ENCODE assay signal across 8 mouse cellular contexts in the genomic region with DNA sequence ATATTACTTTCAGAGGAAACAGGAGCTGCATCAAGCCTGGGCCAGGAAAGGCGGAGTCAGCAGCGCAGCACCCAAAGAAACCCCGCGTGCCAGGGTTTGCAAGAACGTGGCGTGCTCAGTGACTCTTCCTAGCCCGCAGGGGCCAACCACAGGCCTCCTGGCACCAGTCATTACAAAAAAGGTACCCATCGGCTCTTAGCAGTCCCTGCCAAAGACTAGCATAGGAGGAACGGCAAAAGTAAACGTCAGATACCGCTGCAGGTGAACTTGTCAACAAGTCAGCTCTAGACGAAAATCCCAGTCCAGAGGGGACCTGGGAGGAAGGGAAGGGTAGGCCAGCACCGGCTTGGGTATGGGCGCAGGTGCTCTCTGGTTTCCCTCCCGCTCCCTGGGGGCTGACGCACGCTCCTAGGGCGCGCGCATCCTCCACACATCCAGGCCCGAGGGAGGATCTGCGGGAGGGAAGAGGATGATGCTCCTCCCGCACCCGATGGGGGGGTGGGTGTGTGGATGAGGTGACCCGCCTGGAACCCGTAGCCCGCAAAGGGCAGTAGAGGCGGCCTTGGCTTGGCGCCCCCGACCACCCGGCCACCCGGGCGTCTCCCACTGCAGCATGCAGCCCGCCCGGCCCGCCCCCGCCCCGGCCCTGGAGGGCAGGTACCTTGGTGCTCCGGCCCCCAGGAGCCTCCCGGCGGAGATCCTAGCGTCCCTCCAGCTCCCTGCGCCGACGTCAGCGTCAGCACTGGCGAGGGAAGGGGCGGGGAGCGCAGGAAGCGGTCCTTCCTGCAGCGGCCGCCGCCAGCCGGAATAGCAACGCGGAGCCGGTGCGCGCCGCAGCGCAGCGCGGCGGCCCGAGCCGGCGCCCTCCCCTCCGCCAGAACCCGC. TPM values are rescaled to one million over a fixed set of nuclear protein-coding genes. Genes with fewer than 3 reads are reported as not detected.
DNase-seq lines count a peak whose midpoint lies in the region; ATAC-seq and TF ChIP-seq lines count a peak whose summit lies in the region.

No protein-coding gene starts in this region.

- ATAC-seq in forebrain, postnatal 0 days = peak; percentile 94
- ATAC-seq in liver, postnatal 0 days = peak; percentile 86
- peak; percentile 95 for ATAC-seq in neural tube, embryonic 15.5 days (ENCODE audit: low FRiP score)

- no peak for TF ChIP-seq CTCF in forebrain, postnatal 0 days (IDR thresholded peaks at IDR 0.05; ENCODE audit: low read depth)
- no peak for TF ChIP-seq CTCF in layer of hippocampus, adult 2 months (conservative IDR thresholded peaks at IDR 0.05)
- TF ChIP-seq CTCF in liver, postnatal 0 days (IDR thresholded peaks at IDR 0.05; ENCODE audit: low read depth) = no peak

- H3K36me3 ChIP-seq in forebrain, postnatal 0 days (ENCODE audit: insufficient read depth) = peaks cover 6% of the 10 kb centered on the region; the same call in 1 of the 2 replicates
- no peaks in the 10 kb centered on the region for H3K36me3 ChIP-seq in liver, postnatal 0 days (replicated peaks; ENCODE audit: insufficient read depth, low read length)
- no peaks in the 10 kb centered on the region for H3K36me3 ChIP-seq in neural tube, embryonic 15.5 days

- peak overlapping the region; percentile 90 for H3K4me2 ChIP-seq in forebrain, postnatal 0 days (ENCODE audit: low read depth)
- peak overlapping the region; percentile 91 for H3K4me2 ChIP-seq in liver, postnatal 0 days (ENCODE audit: low read depth, low read length)
- H3K4me2 ChIP-seq in neural tube, embryonic 15.5 days = peak overlapping the region; percentile 93

- WGBS in forebrain, postnatal 0 days = 2% methylated on average over 69 of the region's 69 CpGs
- under 1% methylated on average over 39 of the region's 69 CpGs for WGBS in liver, postnatal 0 days (ENCODE audit: insufficient replicate concordance)
- WGBS in neural tube, embryonic 15.5 days = under 1% methylated on average over 57 of the region's 69 CpGs

- peak overlapping the region; percentile 90 for H3K9ac ChIP-seq in forebrain, postnatal 0 days
- H3K9ac ChIP-seq in liver, postnatal 0 days (replicated peaks) = peak overlapping the region; percentile 57
- peak overlapping the region; percentile 78 for H3K9ac ChIP-seq in neural tube, embryonic 15.5 days (replicated peaks)

- DNase-seq in Muller cell, postnatal 12 days (ENCODE audit: inconsistent ontology term) = peak; percentile 58
- peak; percentile 79 for DNase-seq in cerebellum, adult 11-12 months
- DNase-seq in forebrain, postnatal 0 days = peak; percentile 82
- DNase-seq in heart, postnatal 4 days = peak; percentile 69
- DNase-seq in layer of hippocampus, adult 2 months (ENCODE audit: low spot score in 2 of 2) = peak; percentile 72 to 74
- DNase-seq in liver, postnatal 0 days = peak; percentile 61
- peak; percentile 64 for DNase-seq in yolk sac, embryonic 10.5 days (ENCODE audit: low spot score)

- no peaks in the 10 kb centered on the region for H3K27me3 ChIP-seq in forebrain, postnatal 0 days (ENCODE audit: insufficient read depth, low read length)
- H3K27me3 ChIP-seq in liver, postnatal 0 days (ENCODE audit: insufficient read depth, low read length) = peaks cover 6% of the 10 kb centered on the region; the same call in 1 of the 2 replicates
- H3K27me3 ChIP-seq in neural tube, embryonic 15.5 days (replicated peaks) = 0 out of 2 replicates have a peak, but pooled peaks cover 5% of the 10 kb centered on the region

- no peak for TF ChIP-seq EP300 in liver, postnatal 0 days (IDR thresholded peaks at IDR 0.05; ENCODE audit: low read depth)

- H3K9me3 ChIP-seq in forebrain, postnatal 0 days (ENCODE audit: low read length) = peaks cover 3% of the 10 kb centered on the region; the same call in 1 of the 2 replicates
- no peaks in the 10 kb centered on the region for H3K9me3 ChIP-seq in liver, postnatal 0 days (ENCODE audit: low read length)
- H3K9me3 ChIP-seq in neural tube, embryonic 15.5 days (replicated peaks) = no peaks in the 10 kb centered on the region

- H3K4me3 ChIP-seq in forebrain, postnatal 0 days (ENCODE audit: low read depth, low read length) = peak overlapping the region; percentile 72
- peak overlapping the region; percentile 88 for H3K4me3 ChIP-seq in layer of hippocampus, adult 2 months
- peak overlapping the region; percentile 62 for H3K4me3 ChIP-seq in liver, postnatal 0 days (ENCODE audit: low read depth, low read length)
- H3K4me3 ChIP-seq in neural tube, embryonic 15.5 days (replicated peaks) = peak overlapping the region; percentile 75

- peaks cover 4% of the 10 kb centered on the region; the same call in 1 of the 2 replicates for H3K4me1 ChIP-seq in forebrain, postnatal 0 days (ENCODE audit: insufficient read depth)
- peaks cover 10% of the 10 kb centered on the region for H3K4me1 ChIP-seq in liver, postnatal 0 days (ENCODE audit: insufficient read depth)
- H3K4me1 ChIP-seq in neural tube, embryonic 15.5 days = 0 out of 2 replicates have a peak, but pooled peaks cover 4% of the 10 kb centered on the region

- H3K27ac ChIP-seq in forebrain, postnatal 0 days (ENCODE audit: low read depth, low read length) = peak overlapping the region; percentile 88
- peak overlapping the region; percentile 97 for H3K27ac ChIP-seq in layer of hippocampus, adult 2 months
- peak overlapping the region; percentile 57; the same call in 1 of the 2 replicates for H3K27ac ChIP-seq in liver, postnatal 0 days (ENCODE audit: low read depth)
- H3K27ac ChIP-seq in neural tube, embryonic 15.5 days (replicated peaks) = peak overlapping the region; percentile 88

RNA-seq across cellular contexts. Expression of gene Ica1, which starts 0.6 kb away (rescaled TPM):
- 64.4 and 72.5 TPM in 2 replicates for total RNA-seq in forebrain, postnatal 0 days (2014; rRNA removed)
- 92.0 and 98.6 TPM in 2 replicates for polyA plus RNA-seq in forebrain, postnatal 0 days (2015; fragmentation: Nextera tagmentation; extraction: Ambion mirVana)
- 10 to 100 TPM; 15.2 to 15.4 TPM for total RNA-seq in heart, postnatal 4 days (2021)
- total RNA-seq in layer of hippocampus, adult 2 months (2021) = 10 to 100 TPM; 57.4 to 61.8 TPM
- 6.1 and 6.9 TPM in 2 replicates for polyA plus RNA-seq in liver, postnatal 0 days (2015; fragmentation: Nextera tagmentation; extraction: Ambion mirVana)
- polyA plus RNA-seq in neural tube, embryonic 15.5 days (2015; fragmentation: Nextera tagmentation; extraction: Ambion mirVana) = 70.9 and 78.5 TPM in 2 replicates

Comparison
In these comparisons a context has a peak if more than half of its experiments do, and no peak if none do; other contexts are left out.
1. Peak in every context shown above with its lines: DNase-seq, ATAC-seq, H3K4me3 ChIP-seq and H3K27ac ChIP-seq.